Mouse (Mus musculus) intestine, embryonic 16.5 days (tissue): Measurements from ENCODE around the gene Zfp341. TPM values are rescaled to one million over a fixed set of nuclear protein-coding genes. Genes with fewer than 3 reads are reported as not detected.

Experiments used
- ATAC-seq: fragments of 200-750 bp; cut with Nextera tagmentation; 2 replicates; pipeline ENCODE4 v1.8.0; 2017; ENCODE audit warnings: moderate TSS enrichment, moderate library complexity
- H3K27ac ChIP-seq: fragments of 300-500 bp; sonication (generic); 2 replicates; pipeline ENCODE4 v1.5.1; 2014; ENCODE audit warnings: mild to moderate bottlenecking, low read length
- H3K27me3 ChIP-seq: fragments of 300-500 bp; sonication (generic); replicated peaks from 2 replicates; pipeline ENCODE4 v1.6.1; 2014; ENCODE audit warnings: low read length, control low read depth, mixed read lengths; ENCODE audit not compliant: control insufficient read depth, insufficient read depth
- H3K36me3 ChIP-seq: fragments of 300-500 bp; sonication (generic); 2 replicates; pipeline ENCODE4 v1.6.1; 2014; ENCODE audit warnings: low read length, control low read depth; ENCODE audit not compliant: control insufficient read depth, insufficient read depth
- H3K4me1 ChIP-seq: fragments of 300-500 bp; sonication (generic); 2 replicates; pipeline ENCODE4 v1.6.1; 2014; ENCODE audit warnings: low read length, control low read depth, mixed read lengths; ENCODE audit not compliant: control insufficient read depth, insufficient read depth
- H3K4me2 ChIP-seq: fragments of 300-500 bp; sonication (generic); 2 replicates; pipeline ENCODE4 v1.6.1; 2014; ENCODE audit warnings: low read depth, low read length, control low read depth
- H3K4me3 ChIP-seq: fragments of 300-500 bp; sonication (generic); 2 replicates; pipeline ENCODE4 v1.5.1; 2014; ENCODE audit warnings: mild to moderate bottlenecking, low read length
- H3K9ac ChIP-seq: fragments of 300-500 bp; sonication (generic); 2 replicates; pipeline ENCODE4 v1.6.1; 2014; ENCODE audit warnings: low read depth, low read length
- H3K9me3 ChIP-seq: fragments of 300-500 bp; sonication (generic); 2 replicates; pipeline ENCODE4 v1.6.1; 2016; ENCODE audit warnings: low read length, control low read depth; ENCODE audit not compliant: control insufficient read depth
- WGBS: fragments of 180-500 bp; shearing (Covaris S2); extraction: QIAGEN DNeasy Blood & Tissue Kit; methylation state at CpG from one replicate; pipeline ENCODE4 v1.1.7; 2014; 5-methylcytosine and 5-hydroxymethylcytosine counted together
- polyA plus RNA-seq: library from polyadenylated mRNA; unstranded; fragments of >200 nt; fragmentation: Nextera tagmentation; extraction: Ambion mirVana; gene quantifications from 2 replicates; pipeline ENCODE4 v1.2.1, GENCODE M21; 2015

Gene Zfp341
- 0.53 and 0.55 TPM in 2 replicates for polyA plus RNA-seq

DNA sequence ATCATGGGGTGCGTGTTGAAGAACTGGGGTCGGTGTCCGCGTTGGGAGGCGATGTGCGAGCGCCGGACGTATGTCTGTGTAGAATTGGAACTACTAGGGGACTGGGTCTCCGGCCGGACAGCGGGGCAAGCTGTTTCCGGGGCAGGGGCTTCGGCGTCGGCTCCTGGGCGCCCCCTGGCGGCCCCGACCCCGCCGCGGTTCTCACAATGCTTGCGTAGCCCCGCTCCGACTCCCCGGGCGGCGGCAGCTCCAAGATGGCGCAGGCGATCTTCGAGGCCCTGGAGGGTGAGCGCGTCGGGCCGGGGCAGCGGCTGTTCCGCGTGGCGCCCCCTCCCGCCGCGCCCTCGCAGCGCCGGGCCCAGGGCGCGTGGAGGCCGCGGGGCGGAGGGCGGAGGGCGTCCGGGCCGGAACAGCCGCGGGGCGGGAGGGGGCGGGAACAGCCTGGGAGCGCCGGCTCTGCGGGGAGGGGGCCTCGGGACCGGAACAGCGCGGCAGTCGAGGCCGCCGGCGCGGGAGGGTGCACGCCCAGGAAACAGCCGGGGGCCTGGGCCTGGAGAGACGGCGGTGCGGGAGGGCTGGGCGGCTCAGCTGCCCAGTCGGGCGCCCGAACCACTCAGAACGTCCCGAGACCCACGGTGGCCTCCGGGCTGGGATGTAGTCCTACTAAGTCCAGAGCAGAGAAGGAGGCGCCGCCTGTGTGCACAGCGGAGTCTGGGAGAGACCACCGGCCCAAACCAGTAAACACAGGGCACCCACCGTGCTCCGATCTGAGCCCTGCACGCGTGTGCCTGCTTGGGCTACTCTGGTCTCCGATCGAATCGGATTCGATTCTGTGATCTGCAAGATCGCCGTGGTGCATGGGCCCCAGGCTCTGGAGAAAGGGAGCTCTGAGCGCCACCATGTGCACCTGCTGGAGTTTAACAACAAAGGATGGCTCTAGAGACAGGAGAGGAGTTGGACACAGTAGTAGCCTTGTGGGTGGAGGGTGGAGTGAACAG lies at the start of gene Zfp341, which contains the start of gene 4930519P11Rik:
TSS of gene Zfp341 (plus strand) at position 180 of the 998 bp plus-strand sequence.
TSS of gene 4930519P11Rik (minus strand) at position 320 of the 998 bp plus-strand sequence.
- H3K36me3 ChIP-seq = no peaks in the 10 kb centered on the region
- WGBS = under 1% methylated on average over 82 of the region's 98 CpGs
- H3K4me1 ChIP-seq = peaks cover 17% of the 10 kb centered on the region
- peak within 1 kb of the TSS; percentile 65 for H3K4me3 ChIP-seq
- no peaks in the 10 kb centered on the region for H3K27me3 ChIP-seq
- H3K4me2 ChIP-seq = peak within 1 kb of the TSS; percentile 83
- peak within 1 kb of the TSS; percentile 91 for H3K9ac ChIP-seq
- H3K27ac ChIP-seq = peak within 1 kb of the TSS; percentile 99
- peak; percentile 97 for ATAC-seq
- H3K9me3 ChIP-seq = no peaks in the 10 kb centered on the region

- Histone ChIP-seq H3K4me1 (peaks cover 19% of the 10 kb centered on the region), H3K9ac (no peak overlapping the region), H3K4me3 (no peak overlapping the region), H3K27ac (no peak overlapping the region), H3K9me3 (no peaks in the 10 kb centered on the region), H3K27me3 (no peaks in the 10 kb centered on the region), H3K36me3 (peaks cover 4% of the 10 kb centered on the region; the same call in 1 of the 2 replicates), H3K4me2 (no peak overlapping the region)
- ATAC-seq = no peak
- WGBS = 88% methylated on average over 22 of the region's 22 CpGs
Measured at GRCm38 (mm10) chr2:154563612-154564170, 49.4 kb upstream of the Zfp341 start.

DNA sequence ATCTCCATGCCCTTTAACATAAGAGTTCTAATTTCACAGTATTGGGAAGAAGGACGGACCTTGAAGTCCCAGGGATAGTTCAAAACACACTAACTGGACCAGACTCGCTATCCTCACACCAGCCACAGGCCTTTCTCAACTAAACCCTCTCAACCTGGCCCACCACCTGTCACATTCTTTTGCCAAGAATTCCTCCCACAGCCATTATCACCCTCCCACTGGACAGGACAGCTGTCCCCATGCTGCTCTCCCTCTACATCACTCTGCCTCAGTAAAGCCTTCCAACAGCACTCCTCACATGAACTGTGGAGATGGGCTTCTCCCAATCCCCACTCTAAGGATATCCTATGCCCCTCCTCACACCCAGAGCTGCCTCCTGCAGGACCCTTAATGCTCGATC lies 47.5 kb upstream of the Zfp341 start:
- ATAC-seq = no peak
- Histone ChIP-seq H3K4me1 (peaks cover 23% of the 10 kb centered on the region), H3K4me2 (no peak overlapping the region), H3K27ac (no peak overlapping the region), H3K4me3 (no peak overlapping the region), H3K27me3 (no peaks in the 10 kb centered on the region), H3K9me3 (no peaks in the 10 kb centered on the region), H3K36me3 (peaks cover 4% of the 10 kb centered on the region; the same call in 1 of the 2 replicates), H3K9ac (no peak overlapping the region)
- 71% methylated on average over 3 of the region's 3 CpGs for WGBS

GRCm38 (mm10) chr2:154566641-154567040 lies 46.5 kb upstream of the Zfp341 start:
- H3K4me1 ChIP-seq = peaks cover 29% of the 10 kb centered on the region
- 0 out of 2 replicates have a peak overlapping the region, but pooled peaks have one; percentile 44 for H3K9ac ChIP-seq
- H3K4me2 ChIP-seq = no peak overlapping the region
- H3K4me3 ChIP-seq = no peak overlapping the region
- H3K27me3 ChIP-seq = no peaks in the 10 kb centered on the region
- H3K36me3 ChIP-seq = peaks cover 4% of the 10 kb centered on the region; the same call in 1 of the 2 replicates
- WGBS = 39% methylated on average over 8 of the region's 8 CpGs
- no peak for ATAC-seq
- H3K27ac ChIP-seq = no peak overlapping the region
- H3K9me3 ChIP-seq = no peaks in the 10 kb centered on the region

GRCm38 (mm10) chr2:154567766-154568165 lies 45.3 kb upstream of the Zfp341 start:
- 64% methylated on average over 2 of the region's 2 CpGs for WGBS
- Histone ChIP-seq H3K4me3 (peak overlapping the region; percentile 77), H3K4me1 (peaks cover 31% of the 10 kb centered on the region), H3K9me3 (no peaks in the 10 kb centered on the region), H3K36me3 (0 out of 2 replicates have a peak, but pooled peaks cover 2% of the 10 kb centered on the region), H3K27ac (peak overlapping the region; percentile 76), H3K4me2 (peak overlapping the region; percentile 72), H3K27me3 (no peaks in the 10 kb centered on the region), H3K9ac (peak overlapping the region; percentile 41; the same call in 1 of the 2 replicates)
- no peak for ATAC-seq

DNA sequence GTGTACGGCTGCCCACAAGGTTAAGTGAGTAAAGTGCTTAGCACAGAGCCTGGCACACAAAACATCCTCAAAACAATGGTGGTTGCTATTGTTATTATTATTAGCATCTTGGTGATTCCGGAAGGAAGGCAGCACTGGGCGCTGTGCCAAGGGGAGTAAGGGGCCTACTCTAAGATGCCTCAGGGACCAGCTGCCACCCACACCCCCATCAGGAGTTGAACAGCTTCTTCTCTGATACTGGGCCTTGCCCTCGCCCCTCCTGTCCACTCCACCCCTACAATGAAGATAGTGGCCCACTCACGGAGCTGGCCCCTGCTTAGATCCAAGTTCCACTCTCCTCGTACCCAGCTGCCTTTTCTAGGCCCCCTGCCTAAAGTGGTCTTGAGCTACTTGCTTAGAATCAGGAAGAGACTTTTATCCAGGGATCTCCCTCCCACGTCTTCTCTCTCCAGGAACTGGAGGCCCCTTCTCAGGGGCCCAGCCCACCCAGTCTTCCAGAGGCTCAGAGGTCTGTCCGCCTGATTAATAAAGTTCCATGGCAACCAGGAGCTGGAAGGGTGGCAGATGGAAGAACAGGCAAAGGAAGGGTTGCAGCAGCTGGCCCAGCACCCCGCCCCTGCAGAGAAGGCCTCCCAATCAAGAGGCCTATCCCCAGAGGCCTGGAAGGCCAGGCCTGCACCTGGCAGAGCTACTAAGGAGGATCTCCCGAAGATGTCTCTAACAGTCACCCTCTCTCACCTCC lies 44.6 kb upstream of the Zfp341 start:
- peak; percentile 36 for ATAC-seq

DNA sequence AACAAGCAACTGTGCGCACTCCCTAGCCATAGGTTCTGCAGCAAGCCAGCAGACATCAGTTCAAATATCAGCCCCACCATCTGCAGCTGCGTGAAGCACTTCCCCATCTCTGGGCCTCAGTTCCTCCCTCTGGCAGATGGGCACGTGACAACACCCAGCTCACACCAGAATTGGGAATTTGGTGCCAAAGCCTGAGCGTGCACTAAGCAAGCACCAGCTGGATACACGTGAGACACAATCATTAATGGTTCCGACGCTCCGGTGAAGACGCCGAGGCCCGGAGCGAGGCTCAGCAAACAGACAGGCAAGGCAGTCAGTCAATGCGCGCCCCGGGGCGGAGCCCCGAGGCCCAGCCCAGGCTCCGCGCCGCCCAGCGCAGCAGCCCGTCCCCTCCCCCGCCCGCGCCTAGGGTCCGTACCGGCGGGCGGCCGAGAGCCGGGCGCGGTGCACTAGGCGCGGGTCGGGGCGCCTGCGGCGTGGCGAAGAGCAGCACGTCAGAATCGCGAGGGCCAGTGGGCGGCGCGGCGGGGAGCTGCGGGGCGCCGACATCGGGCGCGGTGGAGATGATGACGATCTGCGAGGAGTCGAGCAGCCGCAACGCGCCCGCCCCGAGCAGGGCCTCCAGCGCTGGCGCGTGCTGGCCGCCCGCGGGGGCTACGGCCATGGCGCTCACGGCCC lies 43.9 kb upstream of the Zfp341 start:
- Histone ChIP-seq H3K4me2 (peak overlapping the region; percentile 72), H3K36me3 (no peaks in the 10 kb centered on the region), H3K9ac (peak overlapping the region; percentile 76), H3K27me3 (no peaks in the 10 kb centered on the region), H3K4me3 (peak overlapping the region; percentile 77), H3K27ac (peak overlapping the region; percentile 76), H3K4me1 (peaks cover 31% of the 10 kb centered on the region), H3K9me3 (no peaks in the 10 kb centered on the region)
- peak; percentile 86 for ATAC-seq
- WGBS = under 1% methylated on average over 69 of the region's 70 CpGs

More for the DNA sequence above, 44.6 kb upstream of the Zfp341 start:
- peak overlapping the region; percentile 77 for H3K4me3 ChIP-seq
- peak overlapping the region; percentile 72 for H3K4me2 ChIP-seq
- 0 out of 2 replicates have a peak, but pooled peaks cover 2% of the 10 kb centered on the region for H3K36me3 ChIP-seq
- peak overlapping the region; percentile 76 for H3K9ac ChIP-seq
- 18% methylated on average over 10 of the region's 10 CpGs for WGBS
- H3K9me3 ChIP-seq = no peaks in the 10 kb centered on the region
- peaks cover 31% of the 10 kb centered on the region for H3K4me1 ChIP-seq
- no peaks in the 10 kb centered on the region for H3K27me3 ChIP-seq
- H3K27ac ChIP-seq = peak overlapping the region; percentile 76

DNA sequence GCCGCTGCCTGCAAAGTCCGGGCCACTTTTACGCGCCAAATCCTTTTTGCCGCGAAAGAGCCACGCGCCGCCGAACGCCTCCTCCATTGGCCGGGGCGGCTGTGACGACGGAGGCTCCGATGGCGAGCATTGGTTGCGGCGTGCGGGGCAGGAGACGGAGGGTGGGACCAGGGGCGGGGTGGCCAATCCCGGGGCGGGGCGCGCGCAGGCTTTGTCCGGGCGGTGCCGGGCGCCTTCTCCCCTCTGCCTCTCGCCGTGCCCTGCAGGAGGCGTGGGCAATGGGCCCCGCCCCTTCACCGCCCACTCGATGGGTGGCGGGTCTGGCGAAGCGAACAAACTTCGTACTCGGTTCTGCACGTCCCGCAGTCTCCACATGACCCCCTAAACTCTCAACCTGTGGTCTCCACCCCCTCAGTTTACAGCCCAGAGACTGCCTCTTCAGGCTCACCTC lies 43.2 kb upstream of the Zfp341 start, which contains the start of gene E2f1:
TSS of gene E2f1 (minus strand) at position 57 of the 451 bp plus-strand sequence.
- peak within 1 kb of the TSS; percentile 77 for H3K4me3 ChIP-seq

More for the DNA sequence above, 43.2 kb upstream of the Zfp341 start, which contains the start of gene E2f1:
- H3K27ac ChIP-seq = peak within 1 kb of the TSS; percentile 76
- peaks cover 31% of the 10 kb centered on the region for H3K4me1 ChIP-seq
- no peaks in the 10 kb centered on the region for H3K9me3 ChIP-seq
- H3K36me3 ChIP-seq = no peaks in the 10 kb centered on the region
- H3K27me3 ChIP-seq = no peaks in the 10 kb centered on the region
- peak; percentile 97 for ATAC-seq
- H3K4me2 ChIP-seq = peak within 1 kb of the TSS; percentile 75
- peak within 1 kb of the TSS; percentile 76 for H3K9ac ChIP-seq
- WGBS = 0% methylated on average over 44 of the region's 44 CpGs
